Mouse (Mus musculus): ENCODE measurements at regions not wholly inside any gene's neighbourhood (a gene's known extent, or its start where the extent isn't known, plus 50 kb on each side); places are given as distances from the start of the nearest gene placed in this dataset.

GRCm38 (mm10) chr11:21422281-21422878 is 51.4 kb upstream of the Ugp2 start:
- WGBS, result 57% methylated on average over 2 of the region's 2 CpGs
- TF ChIP-seq EP300 (IDR thresholded peaks at IDR 0.05; ENCODE audit: insufficient read depth, low read depth, low read length) (no peak), POLR2A (IDR thresholded peaks at IDR 0.05; ENCODE audit: insufficient read depth, low read depth, low read length) (no peak), CTCF (IDR thresholded peaks at IDR 0.05) (no peak)
- H3K9ac ChIP-seq (ENCODE audit: low read depth, low read length), result no peak overlapping the region
- DNase-seq, result no peak
- peaks cover 4% of the 10 kb centered on the region for H3K4me1 ChIP-seq (ENCODE audit: control insufficient read depth, insufficient read depth, low read length)
- no peak overlapping the region for H3K4me3 ChIP-seq
- intact Hi-C loops (cut with DNase I), result no loop called here
- H3K79me2 ChIP-seq (replicated peaks; ENCODE audit: control insufficient read depth, insufficient read depth, low read length), result no peaks in the 10 kb centered on the region
- H3K27ac ChIP-seq, result no peak overlapping the region; the same call in 1 of the 2 replicates
- no peaks in the 10 kb centered on the region for H3K36me3 ChIP-seq (ENCODE audit: control insufficient read depth, insufficient read depth, low read length)
- H3K27me3 ChIP-seq (ENCODE audit: control insufficient read depth, insufficient read depth, low read length), result no peaks in the 10 kb centered on the region
